Mouse (Mus musculus): ENCODE results near the gene Ifitm10. TPM values are rescaled to one million over a fixed set of nuclear protein-coding genes. Genes with fewer than 3 reads are reported as not detected.

The Ifitm10 gene
- polyA plus RNA-seq, 1 experiment from 2014 or later, result 3.7 TPM

- no peak for ATAC-seq (ENCODE audit: insufficient read depth, low FRiP score)
- Histone ChIP-seq H3K9me3 (replicated peaks; ENCODE audit: control insufficient read depth, low read length) (no peaks in the 10 kb centered on the region), H3K27ac (ENCODE audit: low read length) (no peak overlapping the region), H3K36me3 (ENCODE audit: control insufficient read depth, insufficient read depth, low read length) (no peaks in the 10 kb centered on the region), H3K4me1 (ENCODE audit: control insufficient read depth, insufficient read depth, low read length) (peaks cover 5% of the 10 kb centered on the region), H3K4me3 (replicated peaks; ENCODE audit: low read length) (no peak overlapping the region), H3K9ac (ENCODE audit: low read length) (no peak overlapping the region), H3K4me2 (ENCODE audit: low read depth, low read length) (no peak overlapping the region), H3K27me3 (ENCODE audit: control insufficient read depth, insufficient read depth, low read length) (no peaks in the 10 kb centered on the region)
- WGBS, result 69% methylated on average over 4 of the region's 4 CpGs
Measured at GRCm38 (mm10) chr7:142363107-142363506, 10.4 kb downstream of the Ifitm10 start.

DNA sequence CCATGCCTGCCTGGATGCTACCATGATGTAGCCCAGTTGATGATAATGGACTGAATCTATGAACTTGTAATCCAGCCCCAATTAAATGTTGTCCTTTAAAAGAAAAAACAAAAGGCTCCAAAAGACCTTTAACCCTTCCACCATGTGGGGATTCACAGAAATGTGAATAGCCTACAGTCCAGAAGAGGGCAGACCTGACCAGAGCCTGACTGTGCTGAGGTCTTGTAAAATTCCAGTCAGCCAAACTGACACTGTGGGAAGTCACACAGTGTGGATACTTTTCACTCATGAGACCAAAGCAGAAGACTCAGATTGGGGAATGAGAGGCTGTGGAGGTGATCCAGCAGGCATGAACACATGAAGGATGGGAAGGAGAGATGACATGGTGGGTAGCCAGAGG lies 12.8 kb downstream of the Ifitm10 start:
- Histone ChIP-seq H3K4me1 (ENCODE audit: control insufficient read depth, insufficient read depth, low read length) (peaks cover 5% of the 10 kb centered on the region), H3K27ac (ENCODE audit: low read length) (no peak overlapping the region), H3K36me3 (ENCODE audit: control insufficient read depth, insufficient read depth, low read length) (no peaks in the 10 kb centered on the region), H3K4me2 (ENCODE audit: low read depth, low read length) (no peak overlapping the region), H3K9ac (ENCODE audit: low read length) (no peak overlapping the region), H3K9me3 (replicated peaks; ENCODE audit: control insufficient read depth, low read length) (no peaks in the 10 kb centered on the region), H3K27me3 (ENCODE audit: control insufficient read depth, insufficient read depth, low read length) (no peaks in the 10 kb centered on the region), H3K4me3 (replicated peaks; ENCODE audit: low read length) (no peak overlapping the region)
- no peak for ATAC-seq (ENCODE audit: insufficient read depth, low FRiP score)

- H3K9me3 ChIP-seq (replicated peaks; ENCODE audit: control insufficient read depth, low read length), result no peaks in the 10 kb centered on the region
- ATAC-seq (ENCODE audit: insufficient read depth, low FRiP score), result peak; percentile 49; the same call in 1 of the 2 replicates
Measured at GRCm38 (mm10) chr7:142359129-142359528, 14.4 kb downstream of the Ifitm10 start.

DNA sequence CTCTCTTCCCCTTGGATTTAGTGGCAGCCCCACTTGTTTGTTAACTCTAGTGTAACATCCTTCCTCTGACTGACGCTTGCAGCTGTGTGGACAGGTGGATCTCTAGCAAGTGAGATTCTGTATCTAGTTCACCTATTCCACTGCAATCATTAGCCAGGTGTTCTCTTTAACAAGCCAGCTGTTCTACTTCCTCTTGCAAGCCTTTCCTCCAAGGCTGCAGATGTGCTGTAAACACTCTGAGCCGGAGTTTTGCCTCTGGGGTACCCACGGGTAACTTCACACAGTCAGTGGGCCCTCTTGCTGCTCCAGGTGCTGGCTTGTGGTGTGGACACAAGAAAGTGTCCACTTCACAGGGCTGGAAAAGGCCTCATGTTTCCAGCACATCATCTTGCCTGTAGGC lies 16.0 kb downstream of the Ifitm10 start:
- Histone ChIP-seq H3K4me3 (replicated peaks; ENCODE audit: low read length) (no peak overlapping the region), H3K4me1 (ENCODE audit: control insufficient read depth, insufficient read depth, low read length) (peaks cover 12% of the 10 kb centered on the region), H3K9me3 (replicated peaks; ENCODE audit: control insufficient read depth, low read length) (no peaks in the 10 kb centered on the region), H3K9ac (ENCODE audit: low read length) (no peak overlapping the region), H3K4me2 (ENCODE audit: low read depth, low read length) (no peak overlapping the region), H3K27ac (ENCODE audit: low read length) (no peak overlapping the region), H3K27me3 (ENCODE audit: control insufficient read depth, insufficient read depth, low read length) (no peaks in the 10 kb centered on the region), H3K36me3 (ENCODE audit: control insufficient read depth, insufficient read depth, low read length) (no peaks in the 10 kb centered on the region)
- no peak for ATAC-seq (ENCODE audit: insufficient read depth, low FRiP score)
- 52% methylated on average over 3 of the region's 3 CpGs for WGBS

More at GRCm38 (mm10) chr7:142359129-142359528, 14.4 kb downstream of the Ifitm10 start:
- H3K27ac ChIP-seq (ENCODE audit: low read length), result no peak overlapping the region
- no peaks in the 10 kb centered on the region for H3K36me3 ChIP-seq (ENCODE audit: control insufficient read depth, insufficient read depth, low read length)
- peaks cover 11% of the 10 kb centered on the region for H3K4me1 ChIP-seq (ENCODE audit: control insufficient read depth, insufficient read depth, low read length)
- WGBS, result 52% methylated on average over 8 of the region's 8 CpGs
- H3K4me2 ChIP-seq (ENCODE audit: low read depth, low read length), result no peak overlapping the region
- no peak overlapping the region for H3K4me3 ChIP-seq (replicated peaks; ENCODE audit: low read length)
- H3K27me3 ChIP-seq (ENCODE audit: control insufficient read depth, insufficient read depth, low read length), result no peaks in the 10 kb centered on the region
- no peak overlapping the region for H3K9ac ChIP-seq (ENCODE audit: low read length)

DNA sequence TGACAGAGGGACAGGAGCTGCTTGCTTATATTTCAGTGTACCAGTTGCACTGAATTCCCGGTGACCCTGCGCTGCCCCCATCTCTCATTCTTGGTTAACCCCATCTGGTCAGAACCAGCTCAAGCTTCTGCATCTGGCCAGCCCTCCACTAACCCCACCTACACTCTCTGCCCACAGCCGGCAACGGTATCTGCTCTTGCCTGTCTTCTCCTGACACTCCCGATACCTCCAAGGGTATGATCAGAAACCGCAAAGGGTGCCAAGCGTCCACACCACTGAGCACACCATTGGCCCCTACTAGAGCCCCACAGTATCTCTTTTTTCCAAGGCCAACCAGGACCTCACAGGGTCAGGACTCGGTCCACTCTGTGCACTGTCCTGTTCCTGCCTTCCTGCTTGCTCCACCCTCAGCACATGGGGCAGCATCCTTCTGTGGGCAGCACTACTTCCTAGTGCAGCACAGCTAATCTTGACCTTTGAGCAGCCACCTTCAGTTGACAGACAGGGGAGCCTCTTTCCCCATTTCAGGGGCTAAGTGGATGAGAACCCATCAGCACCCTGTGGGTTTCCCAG lies 18.8 kb downstream of the Ifitm10 start:
- WGBS, result 54% methylated on average over 8 of the region's 8 CpGs
- no peaks in the 10 kb centered on the region for H3K27me3 ChIP-seq (ENCODE audit: control insufficient read depth, insufficient read depth, low read length)
- H3K4me1 ChIP-seq (ENCODE audit: control insufficient read depth, insufficient read depth, low read length), result peaks cover 19% of the 10 kb centered on the region
- H3K9me3 ChIP-seq (replicated peaks; ENCODE audit: control insufficient read depth, low read length), result no peaks in the 10 kb centered on the region
- H3K27ac ChIP-seq (ENCODE audit: low read length), result no peak overlapping the region
- no peak overlapping the region for H3K4me3 ChIP-seq (replicated peaks; ENCODE audit: low read length)
- peak; percentile 52; the same call in 1 of the 2 replicates for ATAC-seq (ENCODE audit: insufficient read depth, low FRiP score)
- H3K9ac ChIP-seq (ENCODE audit: low read length), result no peak overlapping the region
- H3K4me2 ChIP-seq (ENCODE audit: low read depth, low read length), result no peak overlapping the region
- no peaks in the 10 kb centered on the region for H3K36me3 ChIP-seq (ENCODE audit: control insufficient read depth, insufficient read depth, low read length)

DNA sequence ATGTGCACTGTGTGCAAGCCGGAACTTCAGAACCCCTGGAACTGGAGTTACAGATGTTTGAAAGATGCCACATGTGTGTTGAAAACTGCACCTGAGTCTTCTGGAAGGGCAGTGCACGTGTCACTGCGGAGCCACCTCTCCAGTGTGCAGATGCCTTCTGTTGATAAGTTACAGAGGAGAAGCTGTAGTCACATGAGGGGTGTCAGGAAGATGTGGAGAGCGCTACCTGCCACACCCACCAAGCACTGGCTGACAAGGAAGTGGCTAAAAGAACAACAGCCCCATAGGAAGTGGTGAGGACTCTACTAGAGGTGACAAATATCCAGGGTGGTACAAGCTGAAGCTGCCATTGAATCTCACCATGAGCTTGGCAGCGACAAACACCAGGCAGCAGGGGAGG lies 19.7 kb downstream of the Ifitm10 start:
- Histone ChIP-seq H3K27me3 (ENCODE audit: control insufficient read depth, insufficient read depth, low read length) (no peaks in the 10 kb centered on the region), H3K9me3 (replicated peaks; ENCODE audit: control insufficient read depth, low read length) (no peaks in the 10 kb centered on the region), H3K36me3 (ENCODE audit: control insufficient read depth, insufficient read depth, low read length) (no peaks in the 10 kb centered on the region), H3K9ac (ENCODE audit: low read length) (no peak overlapping the region), H3K4me3 (replicated peaks; ENCODE audit: low read length) (no peak overlapping the region), H3K27ac (ENCODE audit: low read length) (no peak overlapping the region), H3K4me2 (ENCODE audit: low read depth, low read length) (no peak overlapping the region), H3K4me1 (ENCODE audit: control insufficient read depth, insufficient read depth, low read length) (peaks cover 19% of the 10 kb centered on the region; the same call in 1 of the 2 replicates)
- 66% methylated on average over 5 of the region's 5 CpGs for WGBS
- ATAC-seq (ENCODE audit: insufficient read depth, low FRiP score), result no peak

- Histone ChIP-seq H3K4me3 (replicated peaks; ENCODE audit: low read length) (no peak overlapping the region), H3K4me1 (ENCODE audit: control insufficient read depth, insufficient read depth, low read length) (peaks cover 18% of the 10 kb centered on the region; the same call in 1 of the 2 replicates), H3K27ac (ENCODE audit: low read length) (no peak overlapping the region), H3K4me2 (ENCODE audit: low read depth, low read length) (no peak overlapping the region), H3K9me3 (replicated peaks; ENCODE audit: control insufficient read depth, low read length) (no peaks in the 10 kb centered on the region), H3K9ac (ENCODE audit: low read length) (no peak overlapping the region), H3K27me3 (ENCODE audit: control insufficient read depth, insufficient read depth, low read length) (no peaks in the 10 kb centered on the region), H3K36me3 (ENCODE audit: control insufficient read depth, insufficient read depth, low read length) (no peaks in the 10 kb centered on the region)
- 61% methylated on average over 5 of the region's 5 CpGs for WGBS
- ATAC-seq (ENCODE audit: insufficient read depth, low FRiP score), result no peak
Measured at GRCm38 (mm10) chr7:142351569-142351968, 22.0 kb downstream of the Ifitm10 start.

DNA sequence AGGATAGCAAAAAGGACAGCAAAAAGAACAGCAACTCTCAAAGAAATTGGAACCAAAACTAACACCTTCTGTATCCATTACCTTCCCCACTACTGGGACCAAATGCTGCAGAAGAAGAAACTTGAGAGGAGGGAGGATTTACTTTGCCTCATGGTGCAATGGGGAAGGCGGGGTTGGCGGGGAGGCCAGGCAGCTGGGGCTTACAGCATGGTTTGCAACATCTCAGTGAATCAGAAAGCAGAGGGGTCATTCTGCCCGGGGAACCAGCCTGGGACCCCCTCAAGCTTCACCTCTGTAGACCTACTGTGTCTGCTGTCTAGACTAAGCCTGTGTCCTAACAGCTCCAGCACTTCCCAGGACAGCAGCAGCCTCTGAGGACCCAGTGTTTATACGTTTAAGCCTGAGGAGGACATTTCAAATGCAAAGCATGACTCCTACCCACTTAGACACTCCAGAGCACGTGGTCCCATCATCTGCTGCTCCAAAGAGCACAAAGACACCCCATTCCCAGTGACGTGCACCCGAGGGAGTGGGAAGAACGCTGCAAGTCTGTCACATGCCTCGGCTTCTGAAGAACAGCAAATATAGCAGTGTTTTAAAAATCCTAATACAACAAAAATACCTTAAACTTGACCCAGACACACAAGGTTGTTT lies 24.1 kb downstream of the Ifitm10 start:
- Histone ChIP-seq H3K36me3 (ENCODE audit: control insufficient read depth, insufficient read depth, low read length) (no peaks in the 10 kb centered on the region), H3K4me3 (replicated peaks; ENCODE audit: low read length) (no peak overlapping the region), H3K4me2 (ENCODE audit: low read depth, low read length) (no peak overlapping the region), H3K9me3 (replicated peaks; ENCODE audit: control insufficient read depth, low read length) (no peaks in the 10 kb centered on the region), H3K27ac (ENCODE audit: low read length) (no peak overlapping the region), H3K4me1 (ENCODE audit: control insufficient read depth, insufficient read depth, low read length) (peaks cover 15% of the 10 kb centered on the region; the same call in 1 of the 2 replicates), H3K27me3 (ENCODE audit: control insufficient read depth, insufficient read depth, low read length) (no peaks in the 10 kb centered on the region), H3K9ac (ENCODE audit: low read length) (no peak overlapping the region)
- WGBS, result 25% methylated on average over 9 of the region's 9 CpGs
- 0 out of 2 replicates have a peak, but pooled peaks have one; percentile 5 for ATAC-seq (ENCODE audit: insufficient read depth, low FRiP score)

GRCm38 (mm10) chr7:142347542-142347941 lies 26.0 kb downstream of the Ifitm10 start:
- no peak overlapping the region for H3K27ac ChIP-seq (ENCODE audit: low read length)

More at GRCm38 (mm10) chr7:142347542-142347941, 26.0 kb downstream of the Ifitm10 start:
- ATAC-seq (ENCODE audit: insufficient read depth, low FRiP score), result no peak
- no peaks in the 10 kb centered on the region for H3K9me3 ChIP-seq (replicated peaks; ENCODE audit: control insufficient read depth, low read length)
- H3K27me3 ChIP-seq (ENCODE audit: control insufficient read depth, insufficient read depth, low read length), result no peaks in the 10 kb centered on the region
- H3K4me1 ChIP-seq (ENCODE audit: control insufficient read depth, insufficient read depth, low read length), result peaks cover 11% of the 10 kb centered on the region; the same call in 1 of the 2 replicates
- WGBS, result 49% methylated on average over 4 of the region's 4 CpGs
- H3K4me2 ChIP-seq (ENCODE audit: low read depth, low read length), result no peak overlapping the region
- H3K36me3 ChIP-seq (ENCODE audit: control insufficient read depth, insufficient read depth, low read length), result no peaks in the 10 kb centered on the region
- H3K9ac ChIP-seq (ENCODE audit: low read length), result no peak overlapping the region
- H3K4me3 ChIP-seq (replicated peaks; ENCODE audit: low read length), result no peak overlapping the region

Data from stomach, embryonic 16.5 days (tissue).